Mouse (Mus musculus) testis, adult 2 months (tissue): ENCODE measurements around the gene Serpine1. TPM values are rescaled to one million over a fixed set of nuclear protein-coding genes. Genes with fewer than 3 reads are reported as not detected.

Experiments
- H3K27ac ChIP-seq: fragments of 200-500 bp; 2 replicates; pipeline ENCODE4 v1.5.1; 2012; ENCODE audit warnings: low read depth, low read length; ENCODE audit not compliant: control insufficient read depth, insufficient read depth
- H3K27me3 ChIP-seq: fragments of 200-500 bp; 2 replicates; pipeline ENCODE4 v1.6.1; 2012; ENCODE audit warnings: mild to moderate bottlenecking, low read length, moderate library complexity; ENCODE audit not compliant: control insufficient read depth, insufficient read depth
- H3K36me3 ChIP-seq: fragments of 200-500 bp; 2 replicates; pipeline ENCODE4 v1.6.1; 2012; ENCODE audit warnings: mild to moderate bottlenecking, low read length; ENCODE audit not compliant: control insufficient read depth, insufficient read depth
- H3K4me1 ChIP-seq: fragments of 200-500 bp; 2 replicates; pipeline ENCODE4 v1.6.1; 2012; ENCODE audit warnings: low read length; ENCODE audit not compliant: control insufficient read depth, insufficient read depth
- H3K4me3 ChIP-seq: fragments of 200-500 bp; 2 replicates; pipeline ENCODE4 v1.5.1; 2012; ENCODE audit warnings: low read depth, mild to moderate bottlenecking, low read length, moderate library complexity, mixed read lengths; ENCODE audit not compliant: control insufficient read depth
- CTCF ChIP-seq: fragments of 200-500 bp; IDR thresholded peaks from 2 replicates; pipeline ENCODE4 v1.5.1; 2012; ENCODE audit warnings: low read depth, mild to moderate bottlenecking, inconsistent platforms, low read length, moderate library complexity; ENCODE audit not compliant: control insufficient read depth, insufficient read depth, insufficient replicate concordance
- POLR2A ChIP-seq: fragments of 200-500 bp; IDR thresholded peaks from 2 replicates; pipeline ENCODE4 v1.6.1; 2012; ENCODE audit warnings: low read depth, mild to moderate bottlenecking, inconsistent platforms, low read length, moderate library complexity; ENCODE audit not compliant: control insufficient read depth
- polyA plus RNA-seq: library from polyadenylated mRNA; depleted of rRNA; stranded (reverse); fragments of >200 nt; gene quantifications from 2 replicates; pipeline ENCODE4 v1.2.3, GENCODE M21; 2012

The Serpine1 gene
- polyA plus RNA-seq, 1 experiment = 0.72 TPM

DNA sequence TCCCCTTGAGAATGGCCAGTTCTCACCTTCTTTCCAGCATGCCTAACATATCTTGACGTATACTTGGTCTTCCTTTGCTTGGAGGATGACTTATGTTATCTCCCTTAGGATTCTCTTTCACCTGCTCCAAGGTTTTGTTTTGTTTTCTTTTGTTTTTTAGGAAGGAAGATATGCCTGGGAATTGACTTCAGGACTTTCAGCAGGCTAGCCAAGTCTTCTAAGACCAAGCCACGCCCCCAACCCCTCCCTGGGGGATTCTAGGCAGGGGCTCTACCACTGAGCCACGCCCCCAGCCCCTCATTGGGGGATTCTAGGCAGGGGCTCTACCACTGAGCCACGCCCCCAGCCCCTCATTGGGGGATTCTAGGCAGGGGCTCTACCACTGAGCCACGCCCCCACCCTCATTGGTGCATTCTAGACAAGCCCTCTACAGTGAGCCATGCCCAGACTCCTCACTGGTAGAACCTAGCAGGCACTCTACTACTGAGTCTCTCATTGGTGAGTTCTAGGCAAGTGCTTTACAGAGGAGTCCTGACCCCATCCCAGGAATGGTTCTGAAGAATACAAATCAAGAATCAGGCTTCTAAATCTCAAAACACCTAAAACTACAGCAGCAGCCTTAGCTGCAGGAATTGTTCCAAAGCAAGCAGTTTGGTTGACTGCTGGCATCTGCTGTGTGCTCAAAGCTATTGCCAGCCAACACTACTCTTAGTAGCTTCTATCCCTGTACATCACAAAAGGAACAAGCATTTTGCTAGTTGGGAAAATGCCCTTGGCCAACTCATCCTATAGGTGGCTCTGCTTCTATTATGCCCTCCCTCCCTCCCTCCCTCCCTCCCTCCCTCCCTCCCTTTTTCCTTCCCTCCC, 39.7 kb upstream of the Serpine1 start:
- no peak for TF ChIP-seq CTCF
- no peak for TF ChIP-seq POLR2A
- no peak overlapping the region for H3K27ac ChIP-seq
- no peak overlapping the region for H3K4me3 ChIP-seq
- H3K36me3 ChIP-seq = no peaks in the 10 kb centered on the region
- no peaks in the 10 kb centered on the region for H3K27me3 ChIP-seq
- peaks cover 13% of the 10 kb centered on the region for H3K4me1 ChIP-seq

- Histone ChIP-seq H3K4me1 (peaks cover 6% of the 10 kb centered on the region; the same call in 1 of the 2 replicates), H3K27me3 (no peaks in the 10 kb centered on the region), H3K36me3 (no peaks in the 10 kb centered on the region), H3K27ac (no peak overlapping the region), H3K4me3 (no peak overlapping the region)
- no peak for TF ChIP-seq CTCF
Observed at GRCm38 (mm10) chr5:137110863-137111262, 38.8 kb upstream of the Serpine1 start.

DNA sequence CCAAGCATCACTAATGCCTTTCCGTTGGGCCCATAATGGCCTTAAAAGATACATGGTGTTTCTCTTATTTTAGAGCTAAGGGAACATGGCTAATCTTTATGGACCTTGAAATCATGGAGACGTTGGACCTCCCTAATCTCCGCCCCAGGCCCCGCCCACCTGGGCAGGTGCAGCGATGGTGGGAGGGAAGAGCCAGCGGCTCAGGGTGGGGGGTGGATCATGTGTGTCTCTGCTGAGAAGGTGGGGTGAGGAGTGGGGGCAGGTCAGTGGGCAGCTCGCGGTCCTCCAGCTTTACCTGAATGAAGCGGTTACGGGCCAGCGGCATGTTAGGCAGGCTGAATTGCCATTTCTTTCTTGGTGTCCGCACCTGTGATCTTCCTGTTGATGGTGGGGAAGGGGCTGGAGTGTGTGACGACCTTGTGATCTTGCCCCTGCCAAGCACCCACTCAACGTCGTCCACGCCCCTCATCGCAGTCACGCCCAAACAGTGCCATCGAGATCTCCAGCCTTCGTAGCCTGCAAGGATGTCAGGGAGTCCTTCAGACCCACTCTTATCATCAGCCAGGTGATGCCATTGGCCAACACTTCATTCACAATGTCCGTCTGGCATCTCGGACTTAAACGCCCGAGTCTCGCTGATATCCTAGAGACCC, 38.0 kb upstream of the Serpine1 start:
- no peak overlapping the region for H3K4me3 ChIP-seq
- TF ChIP-seq CTCF = no peak
- TF ChIP-seq POLR2A = no peak
- H3K27me3 ChIP-seq = no peaks in the 10 kb centered on the region
- H3K36me3 ChIP-seq = no peaks in the 10 kb centered on the region
- peaks cover 6% of the 10 kb centered on the region; the same call in 1 of the 2 replicates for H3K4me1 ChIP-seq
- no peak overlapping the region for H3K27ac ChIP-seq

DNA sequence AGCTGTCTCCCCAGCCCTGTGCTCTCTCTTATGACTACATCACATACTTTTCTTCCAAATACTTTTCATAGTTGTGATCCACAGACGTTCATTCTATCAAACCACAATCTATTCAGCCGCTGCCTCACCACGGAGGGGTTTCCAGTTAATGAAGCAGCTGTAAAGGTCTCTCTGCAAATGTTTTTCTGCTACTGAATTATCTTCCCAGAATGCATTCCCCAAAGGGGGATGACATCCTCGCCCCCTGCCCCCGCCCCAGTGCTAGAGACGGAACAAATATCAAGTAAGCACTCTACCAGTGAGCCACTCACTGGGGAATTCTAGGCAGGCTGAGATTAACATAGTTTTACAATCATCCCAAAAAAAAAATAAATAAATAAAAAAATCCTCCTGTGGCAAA, 36.0 kb upstream of the Serpine1 start:
- Histone ChIP-seq H3K27me3 (no peaks in the 10 kb centered on the region), H3K36me3 (no peaks in the 10 kb centered on the region), H3K4me3 (no peak overlapping the region), H3K27ac (no peak overlapping the region), H3K4me1 (peaks cover 6% of the 10 kb centered on the region; the same call in 1 of the 2 replicates)
- TF ChIP-seq POLR2A (no peak), CTCF (no peak)

DNA sequence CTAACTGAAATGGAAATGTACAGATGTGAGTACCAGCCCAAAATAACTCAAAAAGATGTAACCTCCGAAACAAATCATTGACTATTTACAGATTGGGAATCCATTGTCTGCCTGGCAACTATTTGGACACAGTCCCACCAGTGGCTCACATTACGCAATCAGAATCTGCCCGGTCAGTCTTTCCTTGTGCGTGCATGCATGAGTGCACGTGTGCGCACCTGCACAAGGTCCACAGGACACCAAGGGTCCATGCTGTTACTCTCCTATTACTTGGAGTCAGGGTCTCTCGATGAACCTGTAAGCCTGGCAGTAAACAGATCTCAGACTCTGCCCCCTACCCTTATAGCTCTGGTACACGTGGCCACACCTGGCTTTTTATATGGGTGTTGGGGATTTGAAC, 35.6 kb upstream of the Serpine1 start:
- Histone ChIP-seq H3K36me3 (no peaks in the 10 kb centered on the region), H3K27me3 (no peaks in the 10 kb centered on the region), H3K4me1 (peaks cover 9% of the 10 kb centered on the region), H3K4me3 (no peak overlapping the region), H3K27ac (no peak overlapping the region)
- no peak for TF ChIP-seq POLR2A
- TF ChIP-seq CTCF = no peak

DNA sequence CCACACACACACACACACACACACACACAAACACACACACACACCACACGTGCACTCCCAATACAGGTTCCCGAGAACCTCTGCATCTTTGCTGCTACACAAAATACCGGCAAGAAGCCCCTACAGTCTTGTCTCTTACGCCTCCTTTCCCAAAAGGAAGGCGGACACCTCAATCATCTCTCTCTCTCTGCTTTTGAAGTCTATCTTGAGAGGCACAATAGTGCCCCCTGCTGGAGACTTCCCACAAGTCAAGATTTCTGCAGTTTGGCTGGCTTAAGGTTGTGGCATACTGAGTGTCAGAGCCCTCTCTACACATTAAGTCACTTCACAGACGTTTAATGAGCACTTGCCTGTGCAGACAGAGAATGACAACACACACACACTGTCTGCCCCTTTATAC, 35.0 kb upstream of the Serpine1 start:
- peaks cover 11% of the 10 kb centered on the region for H3K4me1 ChIP-seq
- no peak overlapping the region for H3K4me3 ChIP-seq
- TF ChIP-seq CTCF (no peak), POLR2A (no peak)
- no peaks in the 10 kb centered on the region for H3K27me3 ChIP-seq
- no peak overlapping the region for H3K27ac ChIP-seq
- no peaks in the 10 kb centered on the region for H3K36me3 ChIP-seq

DNA sequence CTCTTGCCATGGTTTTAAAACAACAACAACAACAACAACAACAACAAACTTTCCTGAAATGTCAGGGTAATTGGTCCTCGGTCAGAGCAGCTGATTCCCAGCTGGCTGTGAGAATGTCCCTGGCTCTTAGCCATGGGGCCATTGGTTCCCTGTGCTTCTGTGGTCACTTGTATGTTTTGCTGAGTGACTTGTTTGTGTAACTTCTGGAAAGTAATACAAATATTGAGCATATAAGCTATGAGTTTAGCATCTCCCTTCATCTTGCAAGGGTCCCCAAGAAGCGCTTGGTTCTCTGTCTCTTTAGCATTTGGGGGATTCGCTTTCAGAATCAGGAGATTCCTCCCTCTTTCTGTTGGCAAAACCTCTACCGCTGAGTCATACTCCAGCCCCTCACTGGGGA, 34.4 kb upstream of the Serpine1 start:
- Histone ChIP-seq H3K27ac (no peak overlapping the region), H3K36me3 (no peaks in the 10 kb centered on the region), H3K4me3 (no peak overlapping the region), H3K27me3 (no peaks in the 10 kb centered on the region), H3K4me1 (peaks cover 11% of the 10 kb centered on the region)
- TF ChIP-seq POLR2A = no peak
- TF ChIP-seq CTCF = no peak
